Mouse (Mus musculus): ENCODE measurements around the gene Tor1b. TPM values are rescaled to one million over a fixed set of nuclear protein-coding genes. Genes with fewer than 3 reads are reported as not detected.
A peak's percentile ranks its signal among the peaks of the same experiment; 100 is the strongest.

The Tor1b gene
- 23.3 and 23.7 TPM in 2 replicates for polyA plus RNA-seq (2014; fragmentation: Nextera tagmentation; extraction: Ambion mirVana)

- peaks cover 12% of the 10 kb centered on the region for H3K36me3 ChIP-seq (ENCODE audit: control insufficient read depth, insufficient read depth, low read length)
- under 1% methylated on average over 60 of the region's 60 CpGs for WGBS (ENCODE audit: insufficient replicate concordance)
Observed at GRCm38 (mm10) chr2:30952824-30953490, at the start of gene Tor1b. Tor1b (plus strand) TSS chr2:30952959.

DNA sequence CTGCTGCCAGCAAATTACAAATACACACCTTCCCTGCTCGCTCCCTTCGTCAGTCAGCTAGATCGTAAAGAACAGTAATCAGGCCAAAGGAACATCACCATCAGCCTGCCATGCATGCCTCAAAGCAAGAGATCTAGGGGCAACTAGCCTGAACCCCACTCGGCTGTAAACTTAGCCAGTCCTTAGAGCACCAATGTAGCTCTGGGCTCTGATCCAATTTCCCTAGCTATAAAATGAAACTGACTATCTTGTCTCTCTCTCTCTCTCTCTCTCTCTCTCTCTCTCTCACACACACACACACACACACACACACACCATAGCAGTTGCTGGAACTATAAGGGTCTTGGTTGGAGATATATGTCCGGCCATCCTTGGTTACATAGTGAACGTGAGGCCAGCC lies 48.5 kb upstream of the Tor1b start:
- H3K4me1 ChIP-seq (ENCODE audit: control insufficient read depth, insufficient read depth, low read length): peaks cover 23% of the 10 kb centered on the region
- no peak overlapping the region for H3K9ac ChIP-seq (ENCODE audit: low read depth, low read length)
- no peaks in the 10 kb centered on the region for H3K36me3 ChIP-seq (ENCODE audit: control insufficient read depth, insufficient read depth, low read length)
- 79% methylated on average over 6 of the region's 6 CpGs for WGBS (ENCODE audit: insufficient replicate concordance)
- H3K27me3 ChIP-seq (ENCODE audit: control insufficient read depth, insufficient read depth, low read length): peaks cover 11% of the 10 kb centered on the region
- H3K27ac ChIP-seq (ENCODE audit: low read depth, low read length): no peak overlapping the region
- H3K4me2 ChIP-seq: no peak overlapping the region
- no peak for ATAC-seq (replicated peaks; ENCODE audit: insufficient number of reproducible peaks, low FRiP score, low TSS enrichment)
- H3K9me3 ChIP-seq (replicated peaks; ENCODE audit: control insufficient read depth, low read length): no peaks in the 10 kb centered on the region
- H3K4me3 ChIP-seq (ENCODE audit: low read depth, low read length): no peak overlapping the region

More at GRCm38 (mm10) chr2:30952824-30953490, at the start of gene Tor1b:
- peak; percentile 61 for ATAC-seq (replicated peaks; ENCODE audit: insufficient number of reproducible peaks, low FRiP score, low TSS enrichment)
- H3K9ac ChIP-seq (ENCODE audit: low read depth, low read length): peak within 1 kb of the TSS; percentile 93
- no peaks in the 10 kb centered on the region for H3K27me3 ChIP-seq (ENCODE audit: control insufficient read depth, insufficient read depth, low read length)
- peak within 1 kb of the TSS; percentile 93 for H3K4me2 ChIP-seq
- H3K27ac ChIP-seq (ENCODE audit: low read depth, low read length): peak within 1 kb of the TSS; percentile 75
- H3K4me1 ChIP-seq (ENCODE audit: control insufficient read depth, insufficient read depth, low read length): peaks cover 13% of the 10 kb centered on the region; the same call in 1 of the 2 replicates
- peak within 1 kb of the TSS; percentile 99 for H3K4me3 ChIP-seq (ENCODE audit: low read depth, low read length)
- no peaks in the 10 kb centered on the region for H3K9me3 ChIP-seq (replicated peaks; ENCODE audit: control insufficient read depth, low read length)

GRCm38 (mm10) chr2:30904991-30905390 lies 47.8 kb upstream of the Tor1b start:
- H3K4me1 ChIP-seq (ENCODE audit: control insufficient read depth, insufficient read depth, low read length): peaks cover 23% of the 10 kb centered on the region
- H3K36me3 ChIP-seq (ENCODE audit: control insufficient read depth, insufficient read depth, low read length): no peaks in the 10 kb centered on the region
- no peak overlapping the region for H3K4me2 ChIP-seq
- ATAC-seq (replicated peaks; ENCODE audit: insufficient number of reproducible peaks, low FRiP score, low TSS enrichment): no peak
- no peak overlapping the region for H3K9ac ChIP-seq (ENCODE audit: low read depth, low read length)
- H3K9me3 ChIP-seq (replicated peaks; ENCODE audit: control insufficient read depth, low read length): no peaks in the 10 kb centered on the region
- no peak overlapping the region for H3K4me3 ChIP-seq (ENCODE audit: low read depth, low read length)
- H3K27ac ChIP-seq (ENCODE audit: low read depth, low read length): no peak overlapping the region
- H3K27me3 ChIP-seq (ENCODE audit: control insufficient read depth, insufficient read depth, low read length): peaks cover 11% of the 10 kb centered on the region
- 59% methylated on average over 7 of the region's 7 CpGs for WGBS (ENCODE audit: insufficient replicate concordance)

DNA sequence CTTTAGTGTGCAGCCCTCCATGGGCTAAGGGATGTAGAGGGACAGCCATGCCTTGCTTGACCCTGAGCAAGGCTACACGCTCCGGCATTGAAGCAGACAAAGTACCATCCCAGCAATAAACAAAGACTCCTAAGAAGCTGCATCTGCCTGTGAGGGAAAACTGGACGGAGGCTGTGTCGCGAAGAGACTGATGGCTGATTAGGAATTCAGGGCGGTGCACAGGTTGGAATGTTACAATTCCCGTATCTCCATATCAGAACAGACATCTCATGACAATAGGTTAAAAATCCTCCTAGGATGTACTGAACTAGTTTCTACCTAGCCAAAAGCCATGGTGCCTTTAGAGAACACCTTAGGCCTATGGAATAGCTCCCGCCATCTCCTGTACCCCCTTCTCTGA lies 46.9 kb upstream of the Tor1b start:
- 80% methylated on average over 8 of the region's 8 CpGs for WGBS (ENCODE audit: insufficient replicate concordance)
- no peak for ATAC-seq (replicated peaks; ENCODE audit: insufficient number of reproducible peaks, low FRiP score, low TSS enrichment)
- H3K9ac ChIP-seq (ENCODE audit: low read depth, low read length): no peak overlapping the region
- H3K4me2 ChIP-seq: no peak overlapping the region
- H3K27me3 ChIP-seq (ENCODE audit: control insufficient read depth, insufficient read depth, low read length): peaks cover 11% of the 10 kb centered on the region
- H3K36me3 ChIP-seq (ENCODE audit: control insufficient read depth, insufficient read depth, low read length): no peaks in the 10 kb centered on the region
- H3K4me1 ChIP-seq (ENCODE audit: control insufficient read depth, insufficient read depth, low read length): peaks cover 23% of the 10 kb centered on the region
- H3K27ac ChIP-seq (ENCODE audit: low read depth, low read length): no peak overlapping the region
- no peak overlapping the region for H3K4me3 ChIP-seq (ENCODE audit: low read depth, low read length)
- no peaks in the 10 kb centered on the region for H3K9me3 ChIP-seq (replicated peaks; ENCODE audit: control insufficient read depth, low read length)

GRCm38 (mm10) chr2:30906641-30907040 lies 46.1 kb upstream of the Tor1b start:
- peaks cover 21% of the 10 kb centered on the region for H3K4me1 ChIP-seq (ENCODE audit: control insufficient read depth, insufficient read depth, low read length)
- H3K9ac ChIP-seq (ENCODE audit: low read depth, low read length): no peak overlapping the region
- no peaks in the 10 kb centered on the region for H3K36me3 ChIP-seq (ENCODE audit: control insufficient read depth, insufficient read depth, low read length)
- H3K9me3 ChIP-seq (replicated peaks; ENCODE audit: control insufficient read depth, low read length): no peaks in the 10 kb centered on the region
- WGBS (ENCODE audit: insufficient replicate concordance): 43% methylated on average over 4 of the region's 4 CpGs
- no peak overlapping the region for H3K4me3 ChIP-seq (ENCODE audit: low read depth, low read length)
- no peak for ATAC-seq (replicated peaks; ENCODE audit: insufficient number of reproducible peaks, low FRiP score, low TSS enrichment)
- H3K4me2 ChIP-seq: no peak overlapping the region
- no peak overlapping the region for H3K27ac ChIP-seq (ENCODE audit: low read depth, low read length)
- H3K27me3 ChIP-seq (ENCODE audit: control insufficient read depth, insufficient read depth, low read length): peaks cover 9% of the 10 kb centered on the region

- Histone ChIP-seq H3K9me3 (replicated peaks; ENCODE audit: control insufficient read depth, low read length) (no peaks in the 10 kb centered on the region), H3K27me3 (ENCODE audit: control insufficient read depth, insufficient read depth, low read length) (no peaks in the 10 kb centered on the region), H3K4me3 (ENCODE audit: low read depth, low read length) (no peak overlapping the region), H3K9ac (ENCODE audit: low read depth, low read length) (0 out of 2 replicates have a peak overlapping the region, but pooled peaks have one; percentile 11), H3K4me1 (ENCODE audit: control insufficient read depth, insufficient read depth, low read length) (peaks cover 7% of the 10 kb centered on the region; the same call in 1 of the 2 replicates), H3K4me2 (no peak overlapping the region), H3K27ac (ENCODE audit: low read depth, low read length) (no peak overlapping the region), H3K36me3 (ENCODE audit: control insufficient read depth, insufficient read depth, low read length) (no peaks in the 10 kb centered on the region)
- no peak for ATAC-seq (replicated peaks; ENCODE audit: insufficient number of reproducible peaks, low FRiP score, low TSS enrichment)
- 40% methylated on average over 4 of the region's 4 CpGs for WGBS (ENCODE audit: insufficient replicate concordance)
Observed at GRCm38 (mm10) chr2:30912291-30912773, 40.4 kb upstream of the Tor1b start.

- no peaks in the 10 kb centered on the region for H3K9me3 ChIP-seq (replicated peaks; ENCODE audit: control insufficient read depth, low read length)
- H3K4me3 ChIP-seq (ENCODE audit: low read depth, low read length): no peak overlapping the region
- 78% methylated on average over 8 of the region's 8 CpGs for WGBS (ENCODE audit: insufficient replicate concordance)
- no peak overlapping the region for H3K9ac ChIP-seq (ENCODE audit: low read depth, low read length)
- H3K4me1 ChIP-seq (ENCODE audit: control insufficient read depth, insufficient read depth, low read length): peaks cover 12% of the 10 kb centered on the region
- no peaks in the 10 kb centered on the region for H3K27me3 ChIP-seq (ENCODE audit: control insufficient read depth, insufficient read depth, low read length)
- no peak overlapping the region for H3K27ac ChIP-seq (ENCODE audit: low read depth, low read length)
- H3K4me2 ChIP-seq: no peak overlapping the region
- H3K36me3 ChIP-seq (ENCODE audit: control insufficient read depth, insufficient read depth, low read length): no peaks in the 10 kb centered on the region
- ATAC-seq (replicated peaks; ENCODE audit: insufficient number of reproducible peaks, low FRiP score, low TSS enrichment): no peak
Observed at GRCm38 (mm10) chr2:30913022-30913421, 39.7 kb upstream of the Tor1b start.

DNA sequence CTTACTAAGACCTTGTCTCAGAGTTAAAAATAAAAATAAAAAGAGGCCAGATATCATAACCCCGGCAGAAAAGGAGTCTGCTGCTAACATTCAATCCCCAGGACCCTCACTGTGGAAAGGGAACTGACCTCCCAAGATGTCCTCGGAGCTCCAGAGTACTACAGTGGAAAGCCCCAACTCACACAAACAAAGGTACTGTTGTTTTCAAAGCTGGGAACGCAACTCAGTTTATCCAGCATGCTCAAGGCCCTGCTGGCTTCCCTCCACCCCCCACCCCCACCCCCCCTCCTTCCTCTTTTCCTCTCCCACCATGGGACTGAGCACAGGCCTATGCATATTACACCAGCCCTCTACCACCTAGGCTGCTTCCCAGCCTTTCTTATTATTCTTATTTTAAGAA lies 37.9 kb upstream of the Tor1b start:
- peaks cover 26% of the 10 kb centered on the region for H3K4me1 ChIP-seq (ENCODE audit: control insufficient read depth, insufficient read depth, low read length)
- H3K4me2 ChIP-seq: no peak overlapping the region
- no peaks in the 10 kb centered on the region for H3K9me3 ChIP-seq (replicated peaks; ENCODE audit: control insufficient read depth, low read length)
- no peak overlapping the region for H3K27ac ChIP-seq (ENCODE audit: low read depth, low read length)
- no peak overlapping the region for H3K9ac ChIP-seq (ENCODE audit: low read depth, low read length)
- H3K27me3 ChIP-seq (ENCODE audit: control insufficient read depth, insufficient read depth, low read length): no peaks in the 10 kb centered on the region
- ATAC-seq (replicated peaks; ENCODE audit: insufficient number of reproducible peaks, low FRiP score, low TSS enrichment): no peak
- no peak overlapping the region for H3K4me3 ChIP-seq (ENCODE audit: low read depth, low read length)
- WGBS (ENCODE audit: insufficient replicate concordance): 50% methylated on average over 3 of the region's 3 CpGs
- H3K36me3 ChIP-seq (ENCODE audit: control insufficient read depth, insufficient read depth, low read length): no peaks in the 10 kb centered on the region

DNA sequence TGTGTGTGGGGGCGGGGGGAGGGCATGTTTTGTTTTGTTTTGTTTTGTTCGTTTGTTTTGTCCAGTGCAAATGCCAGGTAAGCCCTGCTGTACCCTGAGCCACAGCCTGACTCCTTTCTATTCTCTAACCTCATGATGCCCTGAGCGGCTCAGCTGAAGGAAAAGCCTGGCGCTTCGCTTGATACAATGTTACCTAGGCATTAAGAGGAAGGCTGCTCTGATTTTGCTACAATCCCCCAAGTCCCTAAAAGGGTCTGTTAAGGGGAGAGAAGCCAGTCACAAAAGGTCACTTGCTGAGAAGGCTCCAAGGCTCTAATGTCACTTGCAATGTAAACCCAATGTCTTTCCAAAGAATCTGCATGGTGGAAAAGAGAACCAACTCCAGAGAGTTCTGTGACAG lies 37.4 kb upstream of the Tor1b start:
- no peak overlapping the region for H3K4me3 ChIP-seq (ENCODE audit: low read depth, low read length)
- no peak overlapping the region for H3K4me2 ChIP-seq
- H3K36me3 ChIP-seq (ENCODE audit: control insufficient read depth, insufficient read depth, low read length): no peaks in the 10 kb centered on the region
- no peaks in the 10 kb centered on the region for H3K9me3 ChIP-seq (replicated peaks; ENCODE audit: control insufficient read depth, low read length)
- H3K27me3 ChIP-seq (ENCODE audit: control insufficient read depth, insufficient read depth, low read length): no peaks in the 10 kb centered on the region
- no peak overlapping the region for H3K27ac ChIP-seq (ENCODE audit: low read depth, low read length)
- ATAC-seq (replicated peaks; ENCODE audit: insufficient number of reproducible peaks, low FRiP score, low TSS enrichment): no peak
- no peak overlapping the region for H3K9ac ChIP-seq (ENCODE audit: low read depth, low read length)
- 79% methylated on average over 5 of the region's 5 CpGs for WGBS (ENCODE audit: insufficient replicate concordance)
- peaks cover 31% of the 10 kb centered on the region for H3K4me1 ChIP-seq (ENCODE audit: control insufficient read depth, insufficient read depth, low read length)

All from heart, embryonic 11.5 days (tissue).